In the genomic region with DNA sequence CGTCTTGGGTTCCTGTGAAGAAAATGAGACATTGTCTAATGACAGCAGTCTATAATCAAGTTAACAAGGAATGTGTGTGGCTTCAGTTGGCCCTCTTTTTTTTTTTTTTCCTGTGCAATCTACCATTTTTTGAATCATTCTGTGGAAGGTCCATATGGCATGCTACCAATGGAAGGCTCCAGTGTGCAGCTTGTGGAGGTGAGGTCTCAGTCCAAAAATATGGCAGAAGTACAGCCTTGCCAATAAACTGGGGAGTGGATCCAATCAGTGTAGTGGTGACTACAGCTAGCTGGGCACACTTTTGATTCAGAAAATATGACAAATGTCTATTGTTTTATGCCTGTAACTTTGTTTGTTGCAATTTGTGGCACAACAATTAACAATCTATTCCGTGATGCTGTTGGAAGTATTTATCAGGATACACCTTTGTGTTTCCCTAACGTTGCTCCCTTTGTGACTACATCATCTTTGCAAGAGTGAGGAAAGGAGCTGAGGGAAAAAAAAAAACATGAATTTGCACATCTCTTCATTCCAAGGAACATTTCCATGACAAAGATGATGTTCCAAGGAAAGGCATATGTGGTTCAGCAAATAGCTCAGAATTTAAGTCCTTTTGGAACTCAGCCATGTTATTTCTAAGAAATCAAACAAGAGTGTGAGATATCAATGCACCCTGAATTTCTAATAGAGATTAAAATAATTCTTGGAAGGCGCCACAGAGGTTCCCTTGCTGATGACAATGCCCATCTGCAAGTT, we compare ENCODE assay signal across 21 mouse cellular contexts.
DNase-seq lines count a peak whose midpoint lies in the region; ATAC-seq and TF ChIP-seq lines count a peak whose summit lies in the region.
"Had no signal": no experiment of that assay in that cellular context is flagged by ENCODE, and none has a peak within 500 bp of the region (broad histone marks: within the 10 kb centered on the region; RNA-seq: fewer than 3 reads in every experiment).

No protein-coding gene starts in this region.

- H3K4me3 ChIP-seq in forebrain, embryonic 13.5 days = no peak overlapping the region
- no peak overlapping the region for H3K4me3 ChIP-seq in forebrain, embryonic 10.5 days
- H3K4me3 ChIP-seq in forebrain, postnatal 0 days (ENCODE audit: low read depth, low read length) = no peak overlapping the region
- H3K4me3 ChIP-seq: embryonic facial prominence, embryonic 13.5 days; left cerebral cortex, adult 2 months; liver, embryonic 12.5 days had no signal

- H3K36me3 ChIP-seq in forebrain, embryonic 13.5 days (ENCODE audit: poor library complexity, severe bottlenecking) = no peaks in the 10 kb centered on the region
- H3K36me3 ChIP-seq in forebrain, embryonic 10.5 days (replicated peaks) = no peaks in the 10 kb centered on the region
- H3K36me3 ChIP-seq in forebrain, postnatal 0 days (ENCODE audit: insufficient read depth) = no peaks in the 10 kb centered on the region
- H3K36me3 ChIP-seq: embryonic facial prominence, embryonic 13.5 days; G1E; liver, embryonic 12.5 days had no signal

- no peak for DNase-seq in forebrain, embryonic 10.5 days (ENCODE audit: extremely low spot score, low spot score)
- peak; percentile 37 for DNase-seq in brain, adult 2 months (ENCODE audit: low read depth, low spot score)
- peak; percentile 11 for DNase-seq in cerebellum, adult 8-10 months
- peak; percentile 47 for DNase-seq in forebrain, postnatal 0 days
- DNase-seq in heart, postnatal 36 days = no peak
- DNase-seq in gastrocnemius, postnatal 25 days = no peak
- no peak for DNase-seq in ovary, postnatal 10 days (ENCODE audit: low spot score)
- DNase-seq: gastrocnemius, postnatal 10 days; lung, embryonic 14.5 days; lung, postnatal 4 days; right cerebral cortex, postnatal 25 days had no signal

- no peaks in the 10 kb centered on the region for H3K27me3 ChIP-seq in forebrain, embryonic 13.5 days
- H3K27me3 ChIP-seq in forebrain, embryonic 10.5 days (ENCODE audit: poor library complexity, severe bottlenecking) = no peaks in the 10 kb centered on the region
- H3K27me3 ChIP-seq in forebrain, postnatal 0 days (ENCODE audit: insufficient read depth, low read length) = no peaks in the 10 kb centered on the region
- H3K27me3 ChIP-seq: embryonic facial prominence, embryonic 13.5 days; liver, embryonic 12.5 days had no signal

- H3K4me2 ChIP-seq in forebrain, embryonic 13.5 days = no peak overlapping the region
- H3K4me2 ChIP-seq in forebrain, postnatal 0 days (ENCODE audit: low read depth) = no peak overlapping the region
- H3K4me2 ChIP-seq: embryonic facial prominence, embryonic 13.5 days; hindbrain, embryonic 14.5 days; liver, embryonic 12.5 days; lung, embryonic 14.5 days; midbrain, embryonic 11.5 days had no signal

- no peak overlapping the region for H3K9ac ChIP-seq in forebrain, embryonic 13.5 days
- no peak overlapping the region for H3K9ac ChIP-seq in forebrain, postnatal 0 days
- H3K9ac ChIP-seq: embryonic facial prominence, embryonic 13.5 days; hindbrain, embryonic 14.5 days; liver, embryonic 12.5 days; lung, embryonic 14.5 days had no signal

- no peak for TF ChIP-seq CTCF in forebrain, postnatal 0 days (IDR thresholded peaks at IDR 0.05; ENCODE audit: low read depth)

- 79% methylated on average over 4 of the region's 4 CpGs for WGBS in forebrain, embryonic 13.5 days
- 86% methylated on average over 4 of the region's 4 CpGs for WGBS in forebrain, embryonic 10.5 days
- 56% methylated on average over 4 of the region's 4 CpGs for WGBS in forebrain, postnatal 0 days

- no peak overlapping the region for H3K27ac ChIP-seq in forebrain, embryonic 13.5 days
- no peak overlapping the region for H3K27ac ChIP-seq in forebrain, embryonic 10.5 days
- H3K27ac ChIP-seq in forebrain, postnatal 0 days (ENCODE audit: low read depth, low read length) = no peak overlapping the region
- H3K27ac ChIP-seq: embryonic facial prominence, embryonic 13.5 days; hindbrain, embryonic 14.5 days; kidney, postnatal 0 days; left cerebral cortex, adult 2 months; liver, embryonic 12.5 days had no signal

- H3K9me3 ChIP-seq in forebrain, embryonic 13.5 days (replicated peaks) = no peaks in the 10 kb centered on the region
- H3K9me3 ChIP-seq in forebrain, embryonic 10.5 days = no peaks in the 10 kb centered on the region
- no peaks in the 10 kb centered on the region for H3K9me3 ChIP-seq in forebrain, postnatal 0 days (ENCODE audit: low read length)
- H3K9me3 ChIP-seq: embryonic facial prominence, embryonic 13.5 days; G1E; liver, embryonic 12.5 days had no signal

- intact Hi-C loops in heart, postnatal 36 days (cut with DNase I) = no loop called here

- H3K4me1 ChIP-seq in forebrain, embryonic 13.5 days = no peaks in the 10 kb centered on the region
- H3K4me1 ChIP-seq in forebrain, embryonic 10.5 days = no peaks in the 10 kb centered on the region
- H3K4me1 ChIP-seq in forebrain, postnatal 0 days (ENCODE audit: insufficient read depth) = no peaks in the 10 kb centered on the region
- H3K4me1 ChIP-seq: embryonic facial prominence, embryonic 13.5 days; liver, embryonic 12.5 days had no signal

- peak; percentile 63; the same call in 1 of the 2 replicates for ATAC-seq in forebrain, embryonic 13.5 days
- peak; percentile 45; the same call in 1 of the 2 replicates for ATAC-seq in forebrain, postnatal 0 days
- ATAC-seq: CD4-positive, CD25-positive, alpha-beta regulatory T cell, adult 4 months; intestine, embryonic 16.5 days; liver, embryonic 12.5 days had no signal

Comparison
In these comparisons a context has a peak if more than half of its experiments do, and no peak if none do; other contexts are left out.
1. DNase-seq: peak in brain, adult 2 months (single experiment), cerebellum, adult 8-10 months (single experiment) and forebrain, postnatal 0 days (single experiment); none in forebrain, embryonic 10.5 days (single experiment), heart, postnatal 36 days (0 of 2), gastrocnemius, postnatal 25 days (single experiment) and ovary, postnatal 10 days (single experiment).